Mouse (Mus musculus): ENCODE results near the gene Lsm3.

Lsm3 gene

GRCm38 (mm10) chr6:91552693-91553092, 37.0 kb downstream of the Lsm3 start:
- DNase-seq (ENCODE audit: low read depth, low spot score) = no peak

- no peak for DNase-seq (ENCODE audit: low read depth, low spot score)
These were observed 42.8 kb downstream of the Lsm3 start for GRCm38 (mm10) chr6:91558565-91558964.

- no peak for DNase-seq (ENCODE audit: low read depth, low spot score)
These were observed 43.6 kb downstream of the Lsm3 start for GRCm38 (mm10) chr6:91559371-91559770.

- no peak for DNase-seq (ENCODE audit: low read depth, low spot score)
These were observed 44.5 kb downstream of the Lsm3 start for GRCm38 (mm10) chr6:91560186-91560585.

- no peak for DNase-seq (ENCODE audit: low read depth, low spot score)
These were observed 47.3 kb downstream of the Lsm3 start for GRCm38 (mm10) chr6:91563031-91563430.

GRCm38 (mm10) chr6:91566407-91566806, 50.7 kb downstream of the Lsm3 start:
- no peak for DNase-seq (ENCODE audit: low read depth, low spot score)

Data from c-Kit-negative CD71-positive TER-119-positive erythroid progenitor cells, embryonic 14.5 days (primary cell).